Mouse (Mus musculus) heart, adult 2 months (tissue): ENCODE results near the gene Pitpnm3.

Experiments
- CTCF ChIP-seq: fragments of 200-600 bp; IDR thresholded peaks from 2 replicates; pipeline ENCODE4 v1.8.1; 2022; ENCODE audit warnings: antibody characterized with exemption, mild to moderate bottlenecking, moderate library complexity
- EP300 ChIP-seq: fragments of 200-500 bp; IDR thresholded peaks from 2 replicates; pipeline ENCODE4 v1.6.1; 2011; ENCODE audit warnings: low read depth, low read length, control low read depth; ENCODE audit not compliant: insufficient read depth

GRCm38 (mm10) chr11:72067326-72067725 is 68.3 kb downstream of the Pitpnm3 start:
- no peak for TF ChIP-seq CTCF
- TF ChIP-seq EP300: no peak
